Mouse (Mus musculus) liver, adult 2 months (tissue): ENCODE data around the gene Sema4c. TPM values are rescaled to one million over a fixed set of nuclear protein-coding genes. Genes with fewer than 3 reads are reported as not detected.
A peak's percentile ranks its signal among the peaks of the same experiment; 100 is the strongest.

ENCODE experiments used
- DNase-seq: peaks from one replicate; pipeline ENCODE4 v3.0.0-alpha.2; 2011; ENCODE audit warnings: low read depth, low spot score; ENCODE audit errors: extremely low read depth
- H3K27ac ChIP-seq: fragments of 200-500 bp; replicated peaks from 2 replicates; pipeline ENCODE4 v1.5.1; 2012; ENCODE audit warnings: low read depth, mild to moderate bottlenecking, control low read depth, inconsistent platforms, low read length; ENCODE audit not compliant: insufficient read depth
- H3K27me3 ChIP-seq: fragments of 200-500 bp; 2 replicates; pipeline ENCODE4 v1.6.1; 2012; ENCODE audit warnings: mild to moderate bottlenecking, moderate library complexity, low read length, inconsistent platforms; ENCODE audit not compliant: control insufficient read depth, insufficient read depth
- H3K36me3 ChIP-seq: fragments of 200-500 bp; 2 replicates; pipeline ENCODE4 v1.6.1; 2012; ENCODE audit warnings: low read length, inconsistent platforms; ENCODE audit not compliant: control insufficient read depth, insufficient read depth
- H3K4me1 ChIP-seq: fragments of 200-500 bp; 2 replicates; pipeline ENCODE4 v1.6.1; 2011; ENCODE audit warnings: low read length; ENCODE audit not compliant: control insufficient read depth, insufficient read depth
- H3K4me3 ChIP-seq: fragments of 200-500 bp; 2 replicates; pipeline ENCODE4 v1.5.1; 2011; ENCODE audit warnings: low read depth, mild to moderate bottlenecking, control low read depth, low read length, moderate library complexity; ENCODE audit not compliant: insufficient read depth
- H3K79me2 ChIP-seq: fragments of 200-500 bp; 2 replicates; pipeline ENCODE4 v1.6.1; 2012; ENCODE audit warnings: inconsistent platforms, mild to moderate bottlenecking, low read length, moderate library complexity; ENCODE audit not compliant: control insufficient read depth, insufficient read depth
- H3K9ac ChIP-seq: fragments of 200-500 bp; 2 replicates; pipeline ENCODE4 v1.6.1; 2012; ENCODE audit warnings: low read depth, mild to moderate bottlenecking, control low read depth, inconsistent platforms, low read length
- CTCF ChIP-seq: fragments of 200-500 bp; IDR thresholded peaks from 2 replicates; pipeline ENCODE4 v1.5.1; 2011; ENCODE audit warnings: low read depth, low read length, control low read depth
- POLR2A ChIP-seq: fragments of 200-500 bp; IDR thresholded peaks from 2 replicates; pipeline ENCODE4 v1.6.1; 2011; ENCODE audit warnings: low read length, control low read depth; ENCODE audit not compliant: insufficient read depth; ENCODE audit errors: extremely low read depth
- WGBS: fragments of 180-500 bp; shearing (Covaris S2); methylation state at CpG from one replicate; pipeline ENCODE4 v1.1.7; 2018; 5-methylcytosine and 5-hydroxymethylcytosine counted together
- polyA plus RNA-seq: library from polyadenylated mRNA; depleted of rRNA; stranded (reverse); fragments of >200 nt; gene quantifications from 2 replicates; pipeline ENCODE4 v1.2.3, GENCODE M21; 2012
- total RNA-seq: library from RNA; depleted of rRNA; stranded (reverse); fragments of >200 nt; gene quantifications from 2 replicates; pipeline ENCODE4 v1.2.3, GENCODE M21; 2014

The Sema4c gene
- total and polyA plus RNA-seq, 2 experiments = 1.5 to 2.4 TPM

DNA sequence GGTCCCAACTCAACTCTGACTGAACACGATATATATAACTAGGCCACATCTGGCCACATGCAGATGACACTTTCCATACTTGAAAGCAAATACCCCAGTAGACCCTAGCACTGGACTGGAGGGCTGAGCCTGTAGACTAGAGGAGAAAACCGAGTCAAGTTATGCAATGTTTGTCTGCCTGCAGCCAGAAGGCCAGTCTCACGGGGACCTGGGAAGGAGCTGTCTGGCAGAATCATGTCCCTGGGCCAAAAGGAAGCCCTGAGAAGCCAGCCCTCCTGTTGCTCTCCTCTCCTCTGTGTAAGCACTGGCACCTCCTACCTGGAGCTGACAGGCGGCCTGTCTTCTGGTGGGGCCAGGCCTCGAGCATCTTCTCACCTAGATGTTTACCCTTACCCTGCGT is 17.2 kb upstream of the Sema4c start:
- TF ChIP-seq CTCF (no peak), POLR2A (no peak)
- H3K9ac ChIP-seq = no peak overlapping the region
- WGBS = 65% methylated on average over 6 of the region's 6 CpGs
- H3K4me3 ChIP-seq = no peak overlapping the region
- DNase-seq = no peak
- no peaks in the 10 kb centered on the region for H3K79me2 ChIP-seq
- H3K27me3 ChIP-seq = no peaks in the 10 kb centered on the region
- no peak overlapping the region for H3K27ac ChIP-seq
- H3K4me1 ChIP-seq = peaks cover 7% of the 10 kb centered on the region
- H3K36me3 ChIP-seq = no peaks in the 10 kb centered on the region

DNA sequence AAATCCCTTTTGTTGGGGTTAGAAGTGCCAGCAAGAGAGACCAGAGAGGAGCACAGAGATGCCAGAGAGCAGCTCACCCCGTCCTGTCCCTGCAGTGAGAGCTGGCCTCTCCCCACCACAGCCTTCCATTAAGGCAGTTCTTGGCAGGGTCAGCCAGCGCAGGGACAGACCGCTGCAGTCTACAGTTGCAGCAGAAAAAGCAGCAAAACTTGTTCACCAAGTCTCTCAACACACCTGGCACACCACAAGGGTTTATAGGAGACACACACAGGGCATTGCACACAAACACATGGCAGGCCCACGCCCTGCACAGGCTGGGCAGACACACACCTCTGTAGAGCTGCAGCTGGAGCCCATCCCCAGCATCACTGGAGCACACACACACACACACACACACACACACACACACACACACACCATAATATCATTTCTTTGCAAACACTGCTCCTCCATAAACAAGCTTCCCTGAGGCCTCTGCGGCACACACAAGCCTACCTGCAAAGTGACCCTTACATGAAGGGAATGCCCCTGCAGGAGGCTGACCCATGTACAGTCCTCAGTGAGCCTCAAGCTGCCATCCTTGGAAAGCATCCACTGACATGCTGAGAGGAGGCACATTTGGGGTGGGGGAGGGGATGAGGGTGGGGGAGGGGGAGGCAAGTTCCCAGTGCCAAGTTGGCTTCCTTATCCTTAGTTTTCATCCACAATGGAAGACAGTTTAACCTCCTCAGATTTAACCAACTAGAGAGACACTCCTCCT is 16.2 kb upstream of the Sema4c start:
- H3K4me3 ChIP-seq = no peak overlapping the region
- WGBS = 89% methylated on average over 5 of the region's 5 CpGs
- H3K27ac ChIP-seq = 0 out of 2 replicates have a peak overlapping the region, but pooled peaks have one; percentile 18
- no peak overlapping the region for H3K9ac ChIP-seq
- H3K27me3 ChIP-seq = no peaks in the 10 kb centered on the region
- no peaks in the 10 kb centered on the region for H3K36me3 ChIP-seq
- DNase-seq = no peak
- no peak for TF ChIP-seq POLR2A
- no peak for TF ChIP-seq CTCF
- H3K79me2 ChIP-seq = no peaks in the 10 kb centered on the region
- H3K4me1 ChIP-seq = peaks cover 8% of the 10 kb centered on the region; the same call in 1 of the 2 replicates

DNA sequence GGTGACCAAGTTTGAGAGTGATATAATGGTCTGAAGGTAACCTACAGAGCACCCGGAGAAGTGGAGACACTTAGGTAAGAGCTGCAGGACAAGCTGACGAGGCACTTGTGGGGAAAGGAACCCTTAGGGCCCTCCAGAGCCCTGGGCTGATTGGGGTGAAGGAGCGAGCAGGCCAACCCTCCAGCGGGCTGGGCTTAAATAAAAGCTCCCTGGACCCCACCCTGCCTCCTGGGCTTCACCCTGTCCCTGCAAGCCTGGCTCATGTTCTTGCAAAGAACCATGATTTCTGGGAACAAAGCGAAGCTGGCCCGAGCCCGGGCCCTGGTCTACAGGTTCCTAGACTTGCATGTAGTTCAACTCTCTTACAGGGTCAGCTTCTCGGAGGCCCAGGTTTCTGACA is 15.4 kb upstream of the Sema4c start:
- DNase-seq = no peak
- no peak overlapping the region for H3K4me3 ChIP-seq
- 84% methylated on average over 8 of the region's 8 CpGs for WGBS
- peak overlapping the region; percentile 18 for H3K27ac ChIP-seq
- H3K9ac ChIP-seq = no peak overlapping the region
- TF ChIP-seq CTCF (no peak), POLR2A (no peak)
- peaks cover 8% of the 10 kb centered on the region; the same call in 1 of the 2 replicates for H3K4me1 ChIP-seq
- no peaks in the 10 kb centered on the region for H3K36me3 ChIP-seq
- no peaks in the 10 kb centered on the region for H3K79me2 ChIP-seq
- H3K27me3 ChIP-seq = no peaks in the 10 kb centered on the region

DNA sequence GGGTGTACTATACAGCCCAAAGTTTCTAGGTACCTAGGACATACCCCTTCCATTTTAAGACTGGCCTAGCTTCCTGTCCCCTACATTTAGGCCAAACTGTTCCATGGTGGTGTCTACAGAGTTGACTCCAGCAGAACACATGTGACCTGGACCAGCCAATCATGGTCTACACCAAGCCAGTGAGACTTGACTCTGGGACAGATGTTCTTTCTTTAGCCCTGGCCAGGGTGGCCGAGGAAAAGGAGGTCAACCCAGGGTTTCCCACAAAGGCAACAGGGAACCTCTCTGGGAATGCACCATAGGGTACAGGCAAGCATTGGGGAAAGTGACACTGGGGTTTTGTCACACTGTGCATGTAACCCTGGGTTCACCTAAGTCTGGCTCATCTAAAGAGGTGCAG is 14.6 kb upstream of the Sema4c start:
- WGBS = 65% methylated on average over 1 of the region's 1 CpGs
- H3K4me3 ChIP-seq = no peak overlapping the region
- DNase-seq = no peak
- H3K36me3 ChIP-seq = no peaks in the 10 kb centered on the region
- no peaks in the 10 kb centered on the region for H3K79me2 ChIP-seq
- TF ChIP-seq CTCF = no peak
- TF ChIP-seq POLR2A = no peak
- H3K27ac ChIP-seq = no peak overlapping the region
- H3K4me1 ChIP-seq = peaks cover 8% of the 10 kb centered on the region; the same call in 1 of the 2 replicates
- H3K27me3 ChIP-seq = no peaks in the 10 kb centered on the region
- H3K9ac ChIP-seq = no peak overlapping the region

DNA sequence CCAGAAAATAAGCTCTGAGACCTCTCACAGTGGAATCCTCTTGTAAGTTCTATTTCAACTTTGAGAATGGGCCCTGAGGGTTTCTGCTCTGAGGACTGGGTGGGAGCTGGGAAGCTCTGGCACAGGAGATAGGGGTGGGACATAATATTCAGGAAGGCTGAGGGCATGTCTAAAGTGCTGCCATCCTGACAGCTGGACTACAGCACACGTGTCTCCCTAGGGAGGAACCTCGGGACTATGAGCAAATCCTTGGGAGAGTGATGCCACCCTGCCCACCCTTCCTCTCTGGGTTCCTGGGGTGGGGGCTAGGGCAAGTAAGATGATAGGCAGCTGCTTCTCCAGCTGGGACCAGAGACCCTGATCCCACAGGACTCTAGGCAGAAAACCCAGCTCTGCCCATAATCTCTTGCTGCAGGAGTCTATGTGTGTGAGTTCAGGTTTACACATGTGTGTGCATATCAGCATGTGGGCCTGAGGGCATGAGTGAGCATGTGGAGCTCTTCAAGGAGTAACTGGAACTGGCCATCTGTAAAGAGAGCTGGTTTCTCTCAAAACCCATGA is 14.1 kb upstream of the Sema4c start:
- Histone ChIP-seq H3K36me3 (no peaks in the 10 kb centered on the region), H3K27me3 (no peaks in the 10 kb centered on the region), H3K4me3 (no peak overlapping the region), H3K9ac (no peak overlapping the region), H3K4me1 (peaks cover 8% of the 10 kb centered on the region; the same call in 1 of the 2 replicates), H3K79me2 (no peaks in the 10 kb centered on the region), H3K27ac (peak overlapping the region; percentile 42)
- TF ChIP-seq POLR2A (no peak), CTCF (no peak)
- DNase-seq = no peak
- WGBS = 84% methylated on average over 2 of the region's 2 CpGs

DNA sequence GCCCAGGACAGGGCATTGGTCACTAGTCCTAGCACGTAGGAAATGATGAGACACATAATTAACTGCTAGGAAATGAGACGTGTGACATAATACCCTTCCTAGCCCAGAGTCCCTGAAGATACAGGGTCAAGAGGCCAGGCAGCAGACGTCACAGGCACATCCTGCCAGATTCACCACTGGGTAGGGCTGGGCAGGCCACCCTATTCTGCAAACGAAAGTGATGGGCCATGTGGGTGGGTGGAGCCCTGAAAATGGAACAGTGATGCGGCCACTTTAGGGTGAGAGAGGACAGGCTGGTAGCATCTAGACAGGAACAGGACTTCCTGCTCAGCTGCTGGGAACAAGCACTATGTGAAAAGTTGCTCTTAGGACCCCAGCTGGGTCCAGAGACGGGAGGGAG is 13.5 kb upstream of the Sema4c start:
- no peak for TF ChIP-seq CTCF
- TF ChIP-seq POLR2A = no peak

More for the DNA sequence above, 13.5 kb upstream of the Sema4c start:
- H3K27me3 ChIP-seq = no peaks in the 10 kb centered on the region
- peaks cover 8% of the 10 kb centered on the region; the same call in 1 of the 2 replicates for H3K4me1 ChIP-seq
- no peak overlapping the region for H3K4me3 ChIP-seq
- H3K27ac ChIP-seq = peak overlapping the region; percentile 51
- peak; percentile 43 for DNase-seq
- 54% methylated on average over 6 of the region's 6 CpGs for WGBS
- H3K9ac ChIP-seq = no peak overlapping the region
- no peaks in the 10 kb centered on the region for H3K79me2 ChIP-seq
- H3K36me3 ChIP-seq = no peaks in the 10 kb centered on the region
